Mouse (Mus musculus) gastrocnemius, adult 2 months (tissue): Measurements from ENCODE around the gene Morc1. TPM values are rescaled to one million over a fixed set of nuclear protein-coding genes. Genes with fewer than 3 reads are reported as not detected.

Experiments used
- DNase-seq: peaks from one replicate; pipeline ENCODE4 v3.0.0; 2022
- H3K27ac ChIP-seq: fragments of 200-600 bp; 2 replicates; pipeline ENCODE4 v1.8.1; 2022; ENCODE audit warnings: mild to moderate bottlenecking
- H3K4me3 ChIP-seq: fragments of 200-600 bp; 2 replicates; pipeline ENCODE4 v1.8.1; 2022; ENCODE audit warnings: mild to moderate bottlenecking, moderate library complexity
- CTCF ChIP-seq: fragments of 200-600 bp; IDR thresholded peaks from 2 replicates; pipeline ENCODE4 v1.8.1; 2022; ENCODE audit warnings: antibody characterized with exemption, mild to moderate bottlenecking, moderate library complexity
- intact Hi-C: fragments of 180-260 bp; cut with DNase I; formaldehyde crosslinking; loops from one replicate; pipeline ENCODE4 v1.15.1; 2025
- total RNA-seq, 2 experiments: library from RNA; stranded (reverse); gene quantifications; 2 replicates each; pipeline ENCODE4 v1.2.3; 2021

Gene Morc1
- total RNA-seq, 2 experiments from 2014 or later, result not detected

GRCm38 (mm10) chr16:48424069-48424468, 7.0 kb upstream of the Morc1 start:
- TF ChIP-seq CTCF, result no peak
- no peak for DNase-seq
- intact Hi-C loops, result no loop called here
- H3K27ac ChIP-seq, result no peak overlapping the region
- no peak overlapping the region for H3K4me3 ChIP-seq

GRCm38 (mm10) chr16:48429427-48429826, 1.6 kb upstream of the Morc1 start:
- Histone ChIP-seq H3K27ac (no peak overlapping the region), H3K4me3 (no peak overlapping the region)
- DNase-seq, result no peak
- intact Hi-C loops, result no loop called here
- TF ChIP-seq CTCF, result no peak

GRCm38 (mm10) chr16:48435454-48435853, 4.4 kb downstream of the Morc1 start:
- Histone ChIP-seq H3K4me3 (no peak overlapping the region), H3K27ac (no peak overlapping the region)
- no peak for TF ChIP-seq CTCF
- intact Hi-C loops, result no loop called here
- DNase-seq, result no peak

- H3K4me3 ChIP-seq, result no peak overlapping the region
- no peak for TF ChIP-seq CTCF
- no peak for DNase-seq
Measured at GRCm38 (mm10) chr16:48437476-48437875, 6.4 kb downstream of the Morc1 start.

GRCm38 (mm10) chr16:48444589-48444988, 13.6 kb downstream of the Morc1 start:
- DNase-seq, result no peak
- TF ChIP-seq CTCF, result no peak
- intact Hi-C loops, result no loop called here
- no peak overlapping the region for H3K27ac ChIP-seq
- no peak overlapping the region for H3K4me3 ChIP-seq

More at GRCm38 (mm10) chr16:48437476-48437875, 6.4 kb downstream of the Morc1 start:
- no peak overlapping the region for H3K27ac ChIP-seq
- intact Hi-C loops, result no loop called here

GRCm38 (mm10) chr16:48446161-48446925, 15.3 kb downstream of the Morc1 start:
- DNase-seq, result no peak
- H3K4me3 ChIP-seq, result no peak overlapping the region
- TF ChIP-seq CTCF, result no peak
- intact Hi-C loops, result no loop called here
- H3K27ac ChIP-seq, result no peak overlapping the region

GRCm38 (mm10) chr16:48453264-48453663, 22.2 kb downstream of the Morc1 start:
- no peak overlapping the region for H3K4me3 ChIP-seq
- intact Hi-C loops, result no loop called here
- no peak for DNase-seq
- TF ChIP-seq CTCF, result no peak
- H3K27ac ChIP-seq, result no peak overlapping the region

- intact Hi-C loops, result no loop called here
- H3K27ac ChIP-seq, result no peak overlapping the region
- no peak overlapping the region for H3K4me3 ChIP-seq
- TF ChIP-seq CTCF, result no peak
- no peak for DNase-seq
Measured at GRCm38 (mm10) chr16:48473396-48473795, 42.4 kb downstream of the Morc1 start.

- intact Hi-C loops, result no loop called here
Measured at GRCm38 (mm10) chr16:48474896-48475802, 44.1 kb downstream of the Morc1 start.

GRCm38 (mm10) chr16:48479266-48479848, 48.3 kb downstream of the Morc1 start:
- no peak overlapping the region for H3K27ac ChIP-seq
- no peak overlapping the region for H3K4me3 ChIP-seq
- no peak for TF ChIP-seq CTCF
- intact Hi-C loops, result no loop called here
- no peak for DNase-seq

More at GRCm38 (mm10) chr16:48474896-48475802, 44.1 kb downstream of the Morc1 start:
- H3K4me3 ChIP-seq, result no peak overlapping the region
- no peak for TF ChIP-seq CTCF
- DNase-seq, result no peak
- H3K27ac ChIP-seq, result no peak overlapping the region

- TF ChIP-seq CTCF, result no peak
- Histone ChIP-seq H3K27ac (no peak overlapping the region), H3K4me3 (no peak overlapping the region)
- intact Hi-C loops, result no loop called here
- DNase-seq, result no peak
Measured at GRCm38 (mm10) chr16:48516776-48517499, 85.9 kb downstream of the Morc1 start.

GRCm38 (mm10) chr16:48519569-48519968, 88.5 kb downstream of the Morc1 start:
- no peak overlapping the region for H3K27ac ChIP-seq
- intact Hi-C loops, result no loop called here
- H3K4me3 ChIP-seq, result no peak overlapping the region
- no peak for TF ChIP-seq CTCF
- no peak for DNase-seq
